Mouse (Mus musculus) hindbrain, embryonic 14.5 days (tissue): ENCODE measurements at regions not wholly inside any gene's neighbourhood (a gene's known extent, or its start where the extent isn't known, plus 50 kb on each side); places are given as distances from the start of the nearest gene placed in this dataset.

ENCODE experiments used
- ATAC-seq: fragments of 200-750 bp; cut with Nextera tagmentation; 2 replicates; pipeline ENCODE4 v1.8.0; 2017; ENCODE audit warnings: moderate number of reproducible peaks, mild to moderate bottlenecking, moderate TSS enrichment, moderate library complexity; ENCODE audit not compliant: low FRiP score
- DNase-seq: peaks from one replicate; pipeline ENCODE4 v3.0.0-alpha.2; 2015; ENCODE audit warnings: low spot score
- H3K27ac ChIP-seq: fragments of 300-500 bp; sonication (generic); 2 replicates; pipeline ENCODE4 v1.5.1; 2014; ENCODE audit warnings: mild to moderate bottlenecking, moderate library complexity
- H3K27me3 ChIP-seq: fragments of 300-500 bp; sonication (generic); 2 replicates; pipeline ENCODE4 v1.6.1; 2014; ENCODE audit warnings: mild to moderate bottlenecking, low read length, mixed read lengths; ENCODE audit not compliant: control insufficient read depth, insufficient read depth
- H3K36me3 ChIP-seq: fragments of 300-500 bp; sonication (generic); replicated peaks from 2 replicates; pipeline ENCODE4 v1.6.1; 2014; ENCODE audit not compliant: control insufficient read depth, insufficient read depth
- H3K4me1 ChIP-seq: fragments of 300-500 bp; sonication (generic); replicated peaks from 2 replicates; pipeline ENCODE4 v1.6.1; 2014; ENCODE audit warnings: antibody characterized with exemption, low read length, mixed read lengths; ENCODE audit not compliant: control insufficient read depth, insufficient read depth
- H3K4me2 ChIP-seq: fragments of 300-500 bp; sonication (generic); replicated peaks from 2 replicates; pipeline ENCODE4 v1.6.1; 2014; ENCODE audit warnings: mild to moderate bottlenecking, moderate library complexity
- H3K4me3 ChIP-seq: fragments of 300-500 bp; sonication (generic); replicated peaks from 2 replicates; pipeline ENCODE4 v1.5.1; 2014; ENCODE audit warnings: mild to moderate bottlenecking, low read length
- H3K9ac ChIP-seq: fragments of 300-500 bp; sonication (generic); 2 replicates; pipeline ENCODE4 v1.6.1; 2014
- H3K9me3 ChIP-seq: fragments of 300-500 bp; sonication (generic); 2 replicates; pipeline ENCODE4 v1.6.1; 2016; ENCODE audit warnings: low read length; ENCODE audit not compliant: control insufficient read depth
- WGBS: fragments of 180-500 bp; shearing (Covaris S2); extraction: QIAGEN DNeasy Blood & Tissue Kit; methylation state at CpG from one replicate; pipeline ENCODE4 v1.1.7; 2014; 5-methylcytosine and 5-hydroxymethylcytosine counted together

GRCm38 (mm10) chr17:93874430-93874829 lies 675.6 kb downstream of the Adcyap1 start:
- Histone ChIP-seq H3K36me3 (no peaks in the 10 kb centered on the region), H3K9me3 (no peaks in the 10 kb centered on the region), H3K4me2 (no peak overlapping the region), H3K4me1 (no peaks in the 10 kb centered on the region), H3K27ac (no peak overlapping the region), H3K4me3 (no peak overlapping the region), H3K27me3 (no peaks in the 10 kb centered on the region), H3K9ac (no peak overlapping the region)
- ATAC-seq (no peak), DNase-seq (no peak)
- 89% methylated on average over 1 of the region's 1 CpGs for WGBS

- no peak for DNase-seq
- Histone ChIP-seq H3K27me3 (no peaks in the 10 kb centered on the region), H3K36me3 (no peaks in the 10 kb centered on the region), H3K4me1 (no peaks in the 10 kb centered on the region), H3K4me2 (no peak overlapping the region), H3K4me3 (no peak overlapping the region), H3K9me3 (no peaks in the 10 kb centered on the region), H3K27ac (no peak overlapping the region), H3K9ac (no peak overlapping the region)
- no peak for ATAC-seq
These were observed 706.8 kb downstream of the Adcyap1 start for GRCm38 (mm10) chr17:93905666-93906065.

- WGBS = 88% methylated on average over 3 of the region's 3 CpGs
- no peaks in the 10 kb centered on the region for H3K36me3 ChIP-seq
- H3K9ac ChIP-seq = no peak overlapping the region
- no peak overlapping the region for H3K4me3 ChIP-seq
- no peaks in the 10 kb centered on the region for H3K4me1 ChIP-seq
- no peak overlapping the region for H3K27ac ChIP-seq
- ATAC-seq (no peak), DNase-seq (no peak)
- H3K9me3 ChIP-seq = no peaks in the 10 kb centered on the region
- H3K4me2 ChIP-seq = no peak overlapping the region
- no peaks in the 10 kb centered on the region for H3K27me3 ChIP-seq
These were observed 723.6 kb downstream of the Adcyap1 start for GRCm38 (mm10) chr17:93922412-93922811.

GRCm38 (mm10) chr17:93924223-93925006 lies 725.6 kb downstream of the Adcyap1 start:
- Histone ChIP-seq H3K9me3 (no peaks in the 10 kb centered on the region), H3K4me1 (no peaks in the 10 kb centered on the region), H3K4me2 (no peak overlapping the region), H3K9ac (no peak overlapping the region), H3K36me3 (no peaks in the 10 kb centered on the region), H3K27me3 (no peaks in the 10 kb centered on the region), H3K27ac (no peak overlapping the region), H3K4me3 (no peak overlapping the region)
- DNase-seq (peak; percentile 16), ATAC-seq (no peak)
- WGBS = 75% methylated on average over 4 of the region's 4 CpGs
